Mouse (Mus musculus): Measurements from ENCODE around the gene Fcnb. TPM values are rescaled to one million over a fixed set of nuclear protein-coding genes. Genes with fewer than 3 reads are reported as not detected.

Gene Fcnb
- polyA plus RNA-seq (2012; ENCODE audit: insufficient read depth, insufficient read length, missing spikeins) = not detected in 2 replicates

- no peak within 1 kb of the TSS for H3K4me3 ChIP-seq (ENCODE audit: insufficient read depth, low read length)
- H3K27ac ChIP-seq (ENCODE audit: insufficient read depth, low read depth, low read length) = no peak within 1 kb of the TSS
- no peaks in the 10 kb centered on the region for H3K4me1 ChIP-seq (ENCODE audit: control insufficient read depth, insufficient read depth, low read length)
- no peak for TF ChIP-seq CTCF (IDR thresholded peaks at IDR 0.05; ENCODE audit: low read depth, low read length)
- no peak for TF ChIP-seq POLR2A (IDR thresholded peaks at IDR 0.05; ENCODE audit: borderline replicate concordance, low read depth, low read length)
These were observed at the start of gene Fcnb for GRCm38 (mm10) chr2:28084768-28085167. Fcnb (minus strand) TSS chr2:28084885.

- Histone ChIP-seq H3K4me3 (ENCODE audit: insufficient read depth, low read length) (no peak overlapping the region), H3K27ac (ENCODE audit: insufficient read depth, low read depth, low read length) (no peak overlapping the region), H3K4me1 (ENCODE audit: control insufficient read depth, insufficient read depth, low read length) (no peaks in the 10 kb centered on the region)
- TF ChIP-seq CTCF (IDR thresholded peaks at IDR 0.05; ENCODE audit: low read depth, low read length) (no peak), POLR2A (IDR thresholded peaks at IDR 0.05; ENCODE audit: borderline replicate concordance, low read depth, low read length) (no peak)
These were observed 49.1 kb upstream of the Fcnb start for GRCm38 (mm10) chr2:28133833-28134232.

GRCm38 (mm10) chr2:28132117-28132516, 47.4 kb upstream of the Fcnb start:
- H3K4me3 ChIP-seq (ENCODE audit: insufficient read depth, low read length) = no peak overlapping the region
- no peak for TF ChIP-seq CTCF (IDR thresholded peaks at IDR 0.05; ENCODE audit: low read depth, low read length)
- TF ChIP-seq POLR2A (IDR thresholded peaks at IDR 0.05; ENCODE audit: borderline replicate concordance, low read depth, low read length) = no peak
- H3K4me1 ChIP-seq (ENCODE audit: control insufficient read depth, insufficient read depth, low read length) = no peaks in the 10 kb centered on the region
- H3K27ac ChIP-seq (ENCODE audit: insufficient read depth, low read depth, low read length) = no peak overlapping the region

GRCm38 (mm10) chr2:28126763-28127438, 42.2 kb upstream of the Fcnb start:
- H3K4me3 ChIP-seq (ENCODE audit: insufficient read depth, low read length) = no peak overlapping the region
- H3K4me1 ChIP-seq (ENCODE audit: control insufficient read depth, insufficient read depth, low read length) = no peaks in the 10 kb centered on the region
- no peak for TF ChIP-seq POLR2A (IDR thresholded peaks at IDR 0.05; ENCODE audit: borderline replicate concordance, low read depth, low read length)
- no peak for TF ChIP-seq CTCF (IDR thresholded peaks at IDR 0.05; ENCODE audit: low read depth, low read length)
- no peak overlapping the region for H3K27ac ChIP-seq (ENCODE audit: insufficient read depth, low read depth, low read length)

GRCm38 (mm10) chr2:28123910-28124309, 39.2 kb upstream of the Fcnb start:
- Histone ChIP-seq H3K4me1 (ENCODE audit: control insufficient read depth, insufficient read depth, low read length) (no peaks in the 10 kb centered on the region), H3K27ac (ENCODE audit: insufficient read depth, low read depth, low read length) (no peak overlapping the region), H3K4me3 (ENCODE audit: insufficient read depth, low read length) (no peak overlapping the region)
- no peak for TF ChIP-seq POLR2A (IDR thresholded peaks at IDR 0.05; ENCODE audit: borderline replicate concordance, low read depth, low read length)
- no peak for TF ChIP-seq CTCF (IDR thresholded peaks at IDR 0.05; ENCODE audit: low read depth, low read length)

- TF ChIP-seq POLR2A (IDR thresholded peaks at IDR 0.05; ENCODE audit: borderline replicate concordance, low read depth, low read length) (no peak), CTCF (IDR thresholded peaks at IDR 0.05; ENCODE audit: low read depth, low read length) (no peak)
- no peak overlapping the region for H3K4me3 ChIP-seq (ENCODE audit: insufficient read depth, low read length)
These were observed 36.6 kb upstream of the Fcnb start for GRCm38 (mm10) chr2:28121309-28121708.

GRCm38 (mm10) chr2:28120342-28120741, 35.7 kb upstream of the Fcnb start:
- H3K4me1 ChIP-seq (ENCODE audit: control insufficient read depth, insufficient read depth, low read length) = no peaks in the 10 kb centered on the region
- H3K4me3 ChIP-seq (ENCODE audit: insufficient read depth, low read length) = no peak overlapping the region
- TF ChIP-seq CTCF (IDR thresholded peaks at IDR 0.05; ENCODE audit: low read depth, low read length) (no peak), POLR2A (IDR thresholded peaks at IDR 0.05; ENCODE audit: borderline replicate concordance, low read depth, low read length) (no peak)

More at GRCm38 (mm10) chr2:28121309-28121708, 36.6 kb upstream of the Fcnb start:
- Histone ChIP-seq H3K27ac (ENCODE audit: insufficient read depth, low read depth, low read length) (no peak overlapping the region), H3K4me1 (ENCODE audit: control insufficient read depth, insufficient read depth, low read length) (no peaks in the 10 kb centered on the region)

GRCm38 (mm10) chr2:28118518-28119116, 33.9 kb upstream of the Fcnb start:
- no peaks in the 10 kb centered on the region for H3K4me1 ChIP-seq (ENCODE audit: control insufficient read depth, insufficient read depth, low read length)
- no peak overlapping the region for H3K27ac ChIP-seq (ENCODE audit: insufficient read depth, low read depth, low read length)
- H3K4me3 ChIP-seq (ENCODE audit: insufficient read depth, low read length) = no peak overlapping the region
- TF ChIP-seq CTCF (IDR thresholded peaks at IDR 0.05; ENCODE audit: low read depth, low read length) (no peak), POLR2A (IDR thresholded peaks at IDR 0.05; ENCODE audit: borderline replicate concordance, low read depth, low read length) (no peak)

More at GRCm38 (mm10) chr2:28120342-28120741, 35.7 kb upstream of the Fcnb start:
- no peak overlapping the region for H3K27ac ChIP-seq (ENCODE audit: insufficient read depth, low read depth, low read length)

- no peak overlapping the region for H3K27ac ChIP-seq (ENCODE audit: insufficient read depth, low read depth, low read length)
- no peak overlapping the region for H3K4me3 ChIP-seq (ENCODE audit: insufficient read depth, low read length)
- TF ChIP-seq POLR2A (IDR thresholded peaks at IDR 0.05; ENCODE audit: borderline replicate concordance, low read depth, low read length) (no peak), CTCF (IDR thresholded peaks at IDR 0.05; ENCODE audit: low read depth, low read length) (no peak)
- H3K4me1 ChIP-seq (ENCODE audit: control insufficient read depth, insufficient read depth, low read length) = no peaks in the 10 kb centered on the region
These were observed 33.0 kb upstream of the Fcnb start for GRCm38 (mm10) chr2:28117490-28118308.
